Mouse (Mus musculus): ENCODE data around the gene Srebf1. TPM values are rescaled to one million over a fixed set of nuclear protein-coding genes. Genes with fewer than 3 reads are reported as not detected.

The Srebf1 gene
- polyA plus RNA-seq, 1 experiment from 2014 or later = 70.9 TPM

DNA sequence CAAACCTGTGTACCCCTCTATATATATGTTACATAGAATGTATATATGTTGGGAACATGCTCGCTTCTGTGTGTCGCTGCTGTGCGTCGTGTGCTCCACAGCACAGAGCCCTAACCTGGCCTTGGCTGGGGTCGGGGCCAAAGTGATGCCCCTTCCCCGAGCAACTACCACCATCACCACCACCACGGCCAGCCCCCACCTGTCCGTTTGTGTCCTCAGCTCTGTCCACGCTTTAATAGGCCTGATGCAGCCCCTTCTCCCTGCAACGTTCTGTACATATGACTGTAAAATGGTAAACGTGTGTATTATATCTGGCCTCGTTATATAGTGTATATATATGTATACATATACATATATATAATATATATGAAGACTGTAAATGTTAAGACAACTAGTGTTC is 23.7 kb downstream of the Srebf1 start:
- Histone ChIP-seq H3K27ac (ENCODE audit: low read length) (no peak overlapping the region), H3K4me1 (ENCODE audit: control insufficient read depth, insufficient read depth, low read length) (no peaks in the 10 kb centered on the region; the same call in 1 of the 2 replicates), H3K27me3 (ENCODE audit: control insufficient read depth, insufficient read depth, low read length) (no peaks in the 10 kb centered on the region), H3K4me2 (replicated peaks; ENCODE audit: low read depth, low read length) (no peak overlapping the region), H3K9ac (replicated peaks; ENCODE audit: low read depth, low read length) (no peak overlapping the region), H3K36me3 (ENCODE audit: control insufficient read depth, insufficient read depth, low read length) (peaks cover 86% of the 10 kb centered on the region), H3K4me3 (ENCODE audit: low read depth, low read length) (no peak overlapping the region), H3K9me3 (ENCODE audit: control insufficient read depth, low read depth, low read length) (0 out of 2 replicates have a peak, but pooled peaks cover 8% of the 10 kb centered on the region)
- ATAC-seq (ENCODE audit: insufficient number of reproducible peaks, insufficient read depth, low FRiP score, low read depth) = no peak
- 85% methylated on average over 12 of the region's 12 CpGs for WGBS

GRCm38 (mm10) chr11:60197998-60198619 is 24.3 kb downstream of the Srebf1 start:
- Histone ChIP-seq H3K9me3 (ENCODE audit: control insufficient read depth, low read depth, low read length) (0 out of 2 replicates have a peak, but pooled peaks cover 8% of the 10 kb centered on the region), H3K27me3 (ENCODE audit: control insufficient read depth, insufficient read depth, low read length) (no peaks in the 10 kb centered on the region), H3K36me3 (ENCODE audit: control insufficient read depth, insufficient read depth, low read length) (peaks cover 86% of the 10 kb centered on the region), H3K4me1 (ENCODE audit: control insufficient read depth, insufficient read depth, low read length) (no peaks in the 10 kb centered on the region; the same call in 1 of the 2 replicates), H3K4me2 (replicated peaks; ENCODE audit: low read depth, low read length) (no peak overlapping the region), H3K27ac (ENCODE audit: low read length) (no peak overlapping the region), H3K9ac (replicated peaks; ENCODE audit: low read depth, low read length) (no peak overlapping the region), H3K4me3 (ENCODE audit: low read depth, low read length) (no peak overlapping the region)
- 81% methylated on average over 24 of the region's 24 CpGs for WGBS
- ATAC-seq (ENCODE audit: insufficient number of reproducible peaks, insufficient read depth, low FRiP score, low read depth) = no peak

- no peak; the same call in 1 of the 2 replicates for ATAC-seq (ENCODE audit: insufficient number of reproducible peaks, insufficient read depth, low FRiP score, low read depth)
- H3K4me2 ChIP-seq (replicated peaks; ENCODE audit: low read depth, low read length) = no peak overlapping the region
- WGBS = 66% methylated on average over 5 of the region's 5 CpGs
- H3K9me3 ChIP-seq (ENCODE audit: control insufficient read depth, low read depth, low read length) = 0 out of 2 replicates have a peak, but pooled peaks cover 8% of the 10 kb centered on the region
- H3K27me3 ChIP-seq (ENCODE audit: control insufficient read depth, insufficient read depth, low read length) = no peaks in the 10 kb centered on the region
- H3K36me3 ChIP-seq (ENCODE audit: control insufficient read depth, insufficient read depth, low read length) = peaks cover 76% of the 10 kb centered on the region
- H3K9ac ChIP-seq (replicated peaks; ENCODE audit: low read depth, low read length) = no peak overlapping the region
- H3K4me1 ChIP-seq (ENCODE audit: control insufficient read depth, insufficient read depth, low read length) = no peaks in the 10 kb centered on the region; the same call in 1 of the 2 replicates
- H3K27ac ChIP-seq (ENCODE audit: low read length) = no peak overlapping the region
- H3K4me3 ChIP-seq (ENCODE audit: low read depth, low read length) = no peak overlapping the region
Measured at GRCm38 (mm10) chr11:60196344-60196743, 26.0 kb downstream of the Srebf1 start.

DNA sequence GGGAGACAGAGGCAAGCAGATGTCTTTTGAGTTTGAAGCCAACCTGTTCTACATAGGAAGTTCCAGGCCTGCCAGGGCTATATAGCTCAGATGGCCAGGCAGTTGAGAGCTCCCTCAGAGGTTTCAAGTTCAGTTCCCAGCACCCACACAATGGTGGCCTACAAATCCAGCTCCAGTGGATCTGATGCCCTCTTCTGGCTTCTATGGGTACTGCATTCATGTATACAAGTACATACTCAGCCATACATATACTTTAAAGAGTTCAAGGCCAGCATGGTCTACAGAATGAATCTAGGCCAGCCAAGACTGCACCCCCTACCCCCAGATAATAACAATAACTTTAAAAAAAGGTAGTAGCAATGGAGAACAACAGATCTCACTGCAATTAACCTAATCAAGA is 27.3 kb downstream of the Srebf1 start:
- H3K4me3 ChIP-seq (ENCODE audit: low read depth, low read length) = no peak overlapping the region
- ATAC-seq (ENCODE audit: insufficient number of reproducible peaks, insufficient read depth, low FRiP score, low read depth) = no peak
- no peak overlapping the region for H3K27ac ChIP-seq (ENCODE audit: low read length)
- H3K27me3 ChIP-seq (ENCODE audit: control insufficient read depth, insufficient read depth, low read length) = no peaks in the 10 kb centered on the region
- H3K36me3 ChIP-seq (ENCODE audit: control insufficient read depth, insufficient read depth, low read length) = peaks cover 76% of the 10 kb centered on the region
- no peak overlapping the region for H3K9ac ChIP-seq (replicated peaks; ENCODE audit: low read depth, low read length)
- H3K9me3 ChIP-seq (ENCODE audit: control insufficient read depth, low read depth, low read length) = 0 out of 2 replicates have a peak, but pooled peaks cover 8% of the 10 kb centered on the region
- no peak overlapping the region for H3K4me2 ChIP-seq (replicated peaks; ENCODE audit: low read depth, low read length)
- no peaks in the 10 kb centered on the region; the same call in 1 of the 2 replicates for H3K4me1 ChIP-seq (ENCODE audit: control insufficient read depth, insufficient read depth, low read length)

- no peak for ATAC-seq (ENCODE audit: insufficient number of reproducible peaks, insufficient read depth, low FRiP score, low read depth)
- Histone ChIP-seq H3K4me2 (replicated peaks; ENCODE audit: low read depth, low read length) (no peak overlapping the region), H3K4me3 (ENCODE audit: low read depth, low read length) (no peak overlapping the region), H3K9me3 (ENCODE audit: control insufficient read depth, low read depth, low read length) (0 out of 2 replicates have a peak, but pooled peaks cover 8% of the 10 kb centered on the region), H3K36me3 (ENCODE audit: control insufficient read depth, insufficient read depth, low read length) (peaks cover 77% of the 10 kb centered on the region), H3K9ac (replicated peaks; ENCODE audit: low read depth, low read length) (no peak overlapping the region), H3K27me3 (ENCODE audit: control insufficient read depth, insufficient read depth, low read length) (no peaks in the 10 kb centered on the region), H3K27ac (ENCODE audit: low read length) (no peak overlapping the region), H3K4me1 (ENCODE audit: control insufficient read depth, insufficient read depth, low read length) (no peaks in the 10 kb centered on the region)
- WGBS = 70% methylated on average over 4 of the region's 4 CpGs
Measured at GRCm38 (mm10) chr11:60193556-60193955, 28.8 kb downstream of the Srebf1 start.

GRCm38 (mm10) chr11:60192534-60192933 is 29.8 kb downstream of the Srebf1 start:
- Histone ChIP-seq H3K4me3 (ENCODE audit: low read depth, low read length) (no peak overlapping the region), H3K4me1 (ENCODE audit: control insufficient read depth, insufficient read depth, low read length) (no peaks in the 10 kb centered on the region), H3K4me2 (replicated peaks; ENCODE audit: low read depth, low read length) (no peak overlapping the region), H3K27ac (ENCODE audit: low read length) (no peak overlapping the region), H3K36me3 (ENCODE audit: control insufficient read depth, insufficient read depth, low read length) (peaks cover 78% of the 10 kb centered on the region), H3K9me3 (ENCODE audit: control insufficient read depth, low read depth, low read length) (0 out of 2 replicates have a peak, but pooled peaks cover 8% of the 10 kb centered on the region), H3K9ac (replicated peaks; ENCODE audit: low read depth, low read length) (no peak overlapping the region), H3K27me3 (ENCODE audit: control insufficient read depth, insufficient read depth, low read length) (no peaks in the 10 kb centered on the region)
- ATAC-seq (ENCODE audit: insufficient number of reproducible peaks, insufficient read depth, low FRiP score, low read depth) = no peak
- WGBS = 70% methylated on average over 6 of the region's 6 CpGs

DNA sequence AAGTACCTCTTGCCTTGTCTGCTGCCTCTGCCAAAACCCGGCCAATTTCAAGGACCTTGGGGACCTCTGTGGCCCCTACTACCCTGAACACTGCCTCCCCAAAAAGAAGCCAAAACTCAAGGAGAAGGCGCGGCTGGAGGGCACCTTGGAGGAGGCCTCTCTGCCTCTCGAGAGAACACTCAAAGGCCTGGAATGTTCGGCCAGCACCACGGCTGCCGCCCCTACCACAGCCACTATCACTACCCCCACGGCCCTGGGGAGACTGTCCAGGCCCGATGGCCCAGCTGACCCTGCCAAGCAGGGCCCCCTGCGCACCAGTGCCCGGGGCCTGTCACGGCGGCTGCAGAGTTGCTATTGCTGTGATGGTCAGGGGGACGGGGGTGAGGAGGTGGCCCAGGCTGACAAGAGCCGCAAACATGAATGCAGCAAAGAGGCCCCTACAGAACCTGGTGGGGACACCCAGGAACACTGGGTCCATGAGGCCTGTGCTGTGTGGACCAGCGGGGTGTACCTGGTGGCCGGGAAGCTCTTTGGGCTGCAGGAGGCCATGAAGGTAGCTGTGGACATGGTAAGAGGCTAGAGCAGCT is 32.2 kb downstream of the Srebf1 start:
- no peak overlapping the region for H3K9ac ChIP-seq (replicated peaks; ENCODE audit: low read depth, low read length)
- no peak overlapping the region for H3K4me2 ChIP-seq (replicated peaks; ENCODE audit: low read depth, low read length)
- no peak overlapping the region for H3K27ac ChIP-seq (ENCODE audit: low read length)
- no peaks in the 10 kb centered on the region for H3K4me1 ChIP-seq (ENCODE audit: control insufficient read depth, insufficient read depth, low read length)
- H3K4me3 ChIP-seq (ENCODE audit: low read depth, low read length) = no peak overlapping the region
- no peak for ATAC-seq (ENCODE audit: insufficient number of reproducible peaks, insufficient read depth, low FRiP score, low read depth)
- H3K9me3 ChIP-seq (ENCODE audit: control insufficient read depth, low read depth, low read length) = 0 out of 2 replicates have a peak, but pooled peaks cover 8% of the 10 kb centered on the region
- peaks cover 90% of the 10 kb centered on the region for H3K36me3 ChIP-seq (ENCODE audit: control insufficient read depth, insufficient read depth, low read length)
- whole genome bisulfite sequencing = 83% methylated on average over 17 of the region's 17 CpGs
- no peaks in the 10 kb centered on the region for H3K27me3 ChIP-seq (ENCODE audit: control insufficient read depth, insufficient read depth, low read length)

GRCm38 (mm10) chr11:60189501-60190040 is 32.8 kb downstream of the Srebf1 start:
- 77% methylated on average over 21 of the region's 21 CpGs for WGBS
- Histone ChIP-seq H3K36me3 (ENCODE audit: control insufficient read depth, insufficient read depth, low read length) (peaks cover 85% of the 10 kb centered on the region), H3K4me1 (ENCODE audit: control insufficient read depth, insufficient read depth, low read length) (peaks cover 5% of the 10 kb centered on the region), H3K4me3 (ENCODE audit: low read depth, low read length) (no peak overlapping the region), H3K4me2 (replicated peaks; ENCODE audit: low read depth, low read length) (no peak overlapping the region), H3K9me3 (ENCODE audit: control insufficient read depth, low read depth, low read length) (0 out of 2 replicates have a peak, but pooled peaks cover 3% of the 10 kb centered on the region), H3K27me3 (ENCODE audit: control insufficient read depth, insufficient read depth, low read length) (no peaks in the 10 kb centered on the region), H3K27ac (ENCODE audit: low read length) (no peak overlapping the region), H3K9ac (replicated peaks; ENCODE audit: low read depth, low read length) (no peak overlapping the region)
- ATAC-seq (ENCODE audit: insufficient number of reproducible peaks, insufficient read depth, low FRiP score, low read depth) = no peak

All from stomach, embryonic 14.5 days (tissue).